In genomic region chr15:102099771-102100160, GRCm38 (mm10) we compare ENCODE assay signal across 8 mouse cellular contexts. TPM values are rescaled to one million over a fixed set of nuclear protein-coding genes. Genes with fewer than 3 reads are reported as not detected.
DNase-seq lines count a peak whose midpoint lies in the region; ATAC-seq and TF ChIP-seq lines count a peak whose summit lies in the region.

No protein-coding gene starts in this region.

- no peak for ATAC-seq in lung, postnatal 0 days
- no peak for ATAC-seq in embryonic facial prominence, embryonic 15.5 days (ENCODE audit: insufficient number of reproducible peaks, low FRiP score, low TSS enrichment, low read depth)
- no peak for ATAC-seq in limb, embryonic 12.5 days (ENCODE audit: insufficient number of reproducible peaks, insufficient read depth, low FRiP score, low TSS enrichment, low read depth)
- no peak for ATAC-seq in megakaryocyte-erythroid progenitor cell, adult 5-6 weeks (replicated peaks; ENCODE audit: low FRiP score, low TSS enrichment, poor library complexity, severe bottlenecking)

- DNase-seq in lung, postnatal 0 days (ENCODE audit: low spot score), result peak; percentile 51
- DNase-seq in lung, postnatal 25 days (ENCODE audit: low spot score), result no peak
- DNase-seq in urinary bladder, postnatal 36 days (ENCODE audit: low spot score in 2 of 2), result no peak
- no peak for DNase-seq in adipocyte (ENCODE audit: low spot score)

- no peak for TF ChIP-seq CTCF in lung, postnatal 0 days (IDR thresholded peaks at IDR 0.05)
- no peak for TF ChIP-seq CTCF in small intestine, adult 2 months (IDR thresholded peaks at IDR 0.05; ENCODE audit: extremely low read depth, insufficient read length, insufficient replicate concordance, low read depth, low read length)

- peaks cover 8% of the 10 kb centered on the region; the same call in 1 of the 2 replicates for H3K36me3 ChIP-seq in lung, postnatal 0 days (ENCODE audit: insufficient read depth, low read length)
- H3K36me3 ChIP-seq in embryonic facial prominence, embryonic 15.5 days, result peaks cover 23% of the 10 kb centered on the region
- H3K36me3 ChIP-seq in limb, embryonic 12.5 days, result peaks cover 38% of the 10 kb centered on the region
- peaks cover 16% of the 10 kb centered on the region for H3K36me3 ChIP-seq in small intestine, adult 2 months (ENCODE audit: control insufficient read depth, insufficient read depth, low read length)

- WGBS in lung, postnatal 0 days, result 18% methylated on average over 8 of the region's 8 CpGs
- WGBS in embryonic facial prominence, embryonic 15.5 days, result 12% methylated on average over 8 of the region's 8 CpGs
- WGBS in limb, embryonic 12.5 days, result 24% methylated on average over 8 of the region's 8 CpGs
- WGBS in small intestine, adult 2 months, result 26% methylated on average over 8 of the region's 8 CpGs

- peak overlapping the region; percentile 59 for H3K9ac ChIP-seq in lung, postnatal 0 days (replicated peaks; ENCODE audit: low read depth)
- peak overlapping the region; percentile 50 for H3K9ac ChIP-seq in embryonic facial prominence, embryonic 15.5 days
- peak overlapping the region; percentile 77 for H3K9ac ChIP-seq in limb, embryonic 12.5 days (replicated peaks)

- H3K4me3 ChIP-seq in lung, postnatal 0 days (ENCODE audit: low read depth, low read length), result peak overlapping the region; percentile 48
- peak overlapping the region; percentile 63 for H3K4me3 ChIP-seq in embryonic facial prominence, embryonic 15.5 days (replicated peaks)
- peak overlapping the region; percentile 58 for H3K4me3 ChIP-seq in limb, embryonic 12.5 days (replicated peaks)
- peak overlapping the region; percentile 79 for H3K4me3 ChIP-seq in small intestine, adult 2 months (ENCODE audit: low read depth, low read length)

- peak overlapping the region; percentile 87 for H3K4me2 ChIP-seq in lung, postnatal 0 days (replicated peaks; ENCODE audit: low read depth, low read length)
- peak overlapping the region; percentile 75 for H3K4me2 ChIP-seq in embryonic facial prominence, embryonic 15.5 days (replicated peaks)
- H3K4me2 ChIP-seq in limb, embryonic 12.5 days, result peak overlapping the region; percentile 89

- TF ChIP-seq EP300 in lung, postnatal 0 days (IDR thresholded peaks at IDR 0.05), result no peak

- TF ChIP-seq POLR2A in small intestine, adult 2 months (IDR thresholded peaks at IDR 0.05; ENCODE audit: low read depth, low read length), result no peak

- H3K27me3 ChIP-seq in lung, postnatal 0 days (replicated peaks; ENCODE audit: insufficient read depth, low read length), result no peaks in the 10 kb centered on the region
- no peaks in the 10 kb centered on the region for H3K27me3 ChIP-seq in embryonic facial prominence, embryonic 15.5 days
- no peaks in the 10 kb centered on the region for H3K27me3 ChIP-seq in limb, embryonic 12.5 days
- no peaks in the 10 kb centered on the region for H3K27me3 ChIP-seq in small intestine, adult 2 months (ENCODE audit: control insufficient read depth, insufficient read depth, low read length)

- H3K27ac ChIP-seq in lung, postnatal 0 days (ENCODE audit: low read length), result peak overlapping the region; percentile 100
- peak overlapping the region; percentile 99 for H3K27ac ChIP-seq in embryonic facial prominence, embryonic 15.5 days (replicated peaks)
- H3K27ac ChIP-seq in limb, embryonic 12.5 days, result peak overlapping the region; percentile 93
- H3K27ac ChIP-seq in small intestine, adult 2 months (ENCODE audit: insufficient read depth, low read depth, low read length), result peak overlapping the region; percentile 71

- H3K4me1 ChIP-seq in lung, postnatal 0 days (ENCODE audit: insufficient read depth, low read depth, low read length), result peaks cover 30% of the 10 kb centered on the region
- peaks cover 71% of the 10 kb centered on the region for H3K4me1 ChIP-seq in embryonic facial prominence, embryonic 15.5 days
- H3K4me1 ChIP-seq in limb, embryonic 12.5 days (replicated peaks), result peaks cover 78% of the 10 kb centered on the region
- H3K4me1 ChIP-seq in small intestine, adult 2 months (ENCODE audit: control insufficient read depth, insufficient read depth, insufficient read length, low read length), result peaks cover 24% of the 10 kb centered on the region

- no peaks in the 10 kb centered on the region for H3K9me3 ChIP-seq in lung, postnatal 0 days (ENCODE audit: low read length)
- H3K9me3 ChIP-seq in embryonic facial prominence, embryonic 15.5 days (replicated peaks), result no peaks in the 10 kb centered on the region
- no peaks in the 10 kb centered on the region for H3K9me3 ChIP-seq in limb, embryonic 12.5 days

RNA-seq across cellular contexts. Expression of gene Tns2, which starts 0.4 kb away (rescaled TPM):
- 48.7 and 51.6 TPM in 2 replicates for polyA plus RNA-seq in lung, postnatal 0 days (2015; fragmentation: Nextera tagmentation; extraction: Ambion mirVana)
- 45.5 and 57.2 TPM in 2 replicates for polyA plus RNA-seq in embryonic facial prominence, embryonic 15.5 days (2015; fragmentation: Nextera tagmentation; extraction: Ambion mirVana)
- polyA plus RNA-seq in limb, embryonic 12.5 days (2016; fragmentation: Nextera tagmentation; extraction: Ambion mirVana), result 16.6 and 22.6 TPM in 2 replicates
- 26.4 and 42.5 TPM in 2 replicates for polyA plus RNA-seq in small intestine, adult 2 months (2012; rRNA removed)
- not detected in 2 replicates for total RNA-seq in megakaryocyte-erythroid progenitor cell, adult 5-6 weeks (2014; fragmentation: Nextera tagmentation)
- not detected in 2 replicates for total RNA-seq in megakaryocyte-erythroid progenitor cell, adult 5-6 weeks (2017)

RNA-seq across cellular contexts. Expression of gene Eif4b, which starts 26.2 kb away (rescaled TPM):
- 54.0 and 61.8 TPM in 2 replicates for polyA plus RNA-seq in lung, postnatal 0 days (2015; fragmentation: Nextera tagmentation; extraction: Ambion mirVana)
- polyA plus RNA-seq in embryonic facial prominence, embryonic 15.5 days (2015; fragmentation: Nextera tagmentation; extraction: Ambion mirVana), result 107 and 113 TPM in 2 replicates
- polyA plus RNA-seq in limb, embryonic 12.5 days (2016; fragmentation: Nextera tagmentation; extraction: Ambion mirVana), result 121 and 124 TPM in 2 replicates
- 22.7 and 54.7 TPM in 2 replicates for polyA plus RNA-seq in small intestine, adult 2 months (2012; rRNA removed)
- total RNA-seq in megakaryocyte-erythroid progenitor cell, adult 5-6 weeks (2014; fragmentation: Nextera tagmentation), result 328 and 355 TPM in 2 replicates
- 527 and 549 TPM in 2 replicates for total RNA-seq in megakaryocyte-erythroid progenitor cell, adult 5-6 weeks (2017)

RNA-seq across cellular contexts. Expression of gene Spryd3, which starts 36.3 kb away (rescaled TPM):
- 20.4 and 22.2 TPM in 2 replicates for polyA plus RNA-seq in lung, postnatal 0 days (2015; fragmentation: Nextera tagmentation; extraction: Ambion mirVana)
- polyA plus RNA-seq in embryonic facial prominence, embryonic 15.5 days (2015; fragmentation: Nextera tagmentation; extraction: Ambion mirVana), result 27.4 and 31.7 TPM in 2 replicates
- 12.9 and 16.8 TPM in 2 replicates for polyA plus RNA-seq in limb, embryonic 12.5 days (2016; fragmentation: Nextera tagmentation; extraction: Ambion mirVana)
- 22.7 and 48.8 TPM in 2 replicates for polyA plus RNA-seq in small intestine, adult 2 months (2012; rRNA removed)
- 19.6 and 21.5 TPM in 2 replicates for total RNA-seq in megakaryocyte-erythroid progenitor cell, adult 5-6 weeks (2014; fragmentation: Nextera tagmentation)
- 14.4 and 18.7 TPM in 2 replicates for total RNA-seq in megakaryocyte-erythroid progenitor cell, adult 5-6 weeks (2017)

RNA-seq across cellular contexts. Expression of gene Igfbp6, which starts 44.4 kb away (rescaled TPM):
- 109 and 123 TPM in 2 replicates for polyA plus RNA-seq in lung, postnatal 0 days (2015; fragmentation: Nextera tagmentation; extraction: Ambion mirVana)
- 8.3 and 8.8 TPM in 2 replicates for polyA plus RNA-seq in embryonic facial prominence, embryonic 15.5 days (2015; fragmentation: Nextera tagmentation; extraction: Ambion mirVana)
- polyA plus RNA-seq in limb, embryonic 12.5 days (2016; fragmentation: Nextera tagmentation; extraction: Ambion mirVana), result 0.96 and 1.2 TPM in 2 replicates
- 5.4 and 22.3 TPM in 2 replicates for polyA plus RNA-seq in small intestine, adult 2 months (2012; rRNA removed)
- not detected in 2 replicates for total RNA-seq in megakaryocyte-erythroid progenitor cell, adult 5-6 weeks (2014; fragmentation: Nextera tagmentation)
- not detected in 2 replicates for total RNA-seq in megakaryocyte-erythroid progenitor cell, adult 5-6 weeks (2017)

RNA-seq across cellular contexts. Expression of gene Soat2, which starts 50.6 kb away (rescaled TPM):
- polyA plus RNA-seq in lung, postnatal 0 days (2015; fragmentation: Nextera tagmentation; extraction: Ambion mirVana), result 0.08 and 0.16 TPM in 2 replicates
- polyA plus RNA-seq in embryonic facial prominence, embryonic 15.5 days (2015; fragmentation: Nextera tagmentation; extraction: Ambion mirVana), result 0.21 and 0.41 TPM in 2 replicates
- 0.15 TPM in 1 of 2 replicates, not detected in the other for polyA plus RNA-seq in limb, embryonic 12.5 days (2016; fragmentation: Nextera tagmentation; extraction: Ambion mirVana)
- polyA plus RNA-seq in small intestine, adult 2 months (2012; rRNA removed), result 94.1 and 454 TPM in 2 replicates
- total RNA-seq in megakaryocyte-erythroid progenitor cell, adult 5-6 weeks (2014; fragmentation: Nextera tagmentation), result 12.8 and 15.4 TPM in 2 replicates
- 8.9 and 11.2 TPM in 2 replicates for total RNA-seq in megakaryocyte-erythroid progenitor cell, adult 5-6 weeks (2017)
